Comparison of ENCODE assay signal across 38 mouse cellular contexts in the genomic region with DNA sequence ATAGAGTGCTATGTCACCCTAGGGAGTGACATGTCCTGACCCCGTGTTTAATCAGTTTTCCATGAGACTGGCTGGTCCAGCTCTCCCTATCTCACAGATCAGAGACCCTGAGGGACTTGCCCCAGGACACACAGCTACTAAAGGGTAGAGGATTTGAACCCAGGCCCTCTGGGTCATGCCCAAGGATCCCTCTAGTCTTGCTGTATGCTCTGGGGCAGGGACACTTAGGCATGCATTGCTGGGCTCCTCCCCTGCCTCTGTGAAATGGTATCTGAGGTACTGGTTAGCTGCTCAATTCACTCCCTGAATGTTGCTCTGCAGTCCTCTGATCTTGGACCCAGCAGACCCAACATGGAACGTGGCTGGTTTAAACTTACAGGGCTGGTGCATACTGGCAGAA. TPM values are rescaled to one million over a fixed set of nuclear protein-coding genes. Genes with fewer than 3 reads are reported as not detected.
"Had no signal": no experiment of that assay in that cellular context is flagged by ENCODE, and none has a peak within 500 bp of the region (broad histone marks: within the 10 kb centered on the region; RNA-seq: fewer than 3 reads in every experiment).

No protein-coding gene starts in this region.

- H3K4me2 ChIP-seq: embryonic facial prominence, embryonic 12.5 days; embryonic facial prominence, embryonic 13.5 days; embryonic facial prominence, embryonic 15.5 days; forebrain, embryonic 12.5 days; forebrain, embryonic 13.5 days; forebrain, embryonic 15.5 days had no signal

- H3K9me3 ChIP-seq: embryonic facial prominence, embryonic 10.5 days; embryonic facial prominence, embryonic 12.5 days; embryonic facial prominence, embryonic 13.5 days; embryonic facial prominence, embryonic 15.5 days; forebrain, embryonic 10.5 days; forebrain, embryonic 12.5 days; forebrain, embryonic 15.5 days had no signal

- ATAC-seq: forebrain, embryonic 13.5 days; forebrain, embryonic 14.5 days; forebrain, embryonic 15.5 days; forebrain, embryonic 16.5 days had no signal

- H3K27ac ChIP-seq: embryonic facial prominence, embryonic 10.5 days; embryonic facial prominence, embryonic 12.5 days; embryonic facial prominence, embryonic 13.5 days; embryonic facial prominence, embryonic 15.5 days; forebrain, embryonic 10.5 days; forebrain, embryonic 12.5 days; forebrain, embryonic 13.5 days; forebrain, embryonic 15.5 days; gastrocnemius, adult 2 months; heart, adult 2 months had no signal

- H3K27me3 ChIP-seq: embryonic facial prominence, embryonic 12.5 days; embryonic facial prominence, embryonic 13.5 days; embryonic facial prominence, embryonic 15.5 days; forebrain, embryonic 12.5 days; forebrain, embryonic 13.5 days; forebrain, embryonic 15.5 days had no signal

- H3K9ac ChIP-seq: embryonic facial prominence, embryonic 12.5 days; embryonic facial prominence, embryonic 13.5 days; embryonic facial prominence, embryonic 15.5 days; forebrain, embryonic 12.5 days; forebrain, embryonic 13.5 days; forebrain, embryonic 15.5 days; forebrain, postnatal 0 days had no signal

- DNase-seq: cerebellum, adult 2 months; cerebellum, adult 8-10 months; cerebellum, adult 9-10 months; cerebellum, adult 9-11 months; cerebellum, postnatal 10 days; cerebellum, postnatal 25 days; cerebellum, postnatal 36 days; embryo, embryonic 11 days; forebrain, postnatal 0 days; gastrocnemius, adult 2 months; gastrocnemius, postnatal 10 days; gastrocnemius, postnatal 14 days; gastrocnemius, postnatal 25 days; gastrocnemius, postnatal 36 days; heart, adult 18-20 months; heart, adult 2 months had no signal

- H3K4me3 ChIP-seq: embryonic facial prominence, embryonic 10.5 days; embryonic facial prominence, embryonic 12.5 days; embryonic facial prominence, embryonic 13.5 days; embryonic facial prominence, embryonic 15.5 days; erythroblast, embryonic 14.5 days; forebrain, embryonic 10.5 days; forebrain, embryonic 12.5 days; forebrain, embryonic 13.5 days; forebrain, embryonic 15.5 days; gastrocnemius, adult 2 months; heart, adult 2 months had no signal

- H3K4me1 ChIP-seq: embryonic facial prominence, embryonic 10.5 days; embryonic facial prominence, embryonic 12.5 days; embryonic facial prominence, embryonic 13.5 days; embryonic facial prominence, embryonic 15.5 days; forebrain, embryonic 10.5 days; forebrain, embryonic 12.5 days; forebrain, embryonic 13.5 days; forebrain, embryonic 15.5 days had no signal

- H3K36me3 ChIP-seq: embryonic facial prominence, embryonic 10.5 days; embryonic facial prominence, embryonic 12.5 days; embryonic facial prominence, embryonic 13.5 days; embryonic facial prominence, embryonic 15.5 days; forebrain, embryonic 10.5 days; forebrain, embryonic 12.5 days; forebrain, embryonic 15.5 days had no signal

RNA-seq across cellular contexts. Expression of gene Oas1h, which starts 10.2 kb away (rescaled TPM):
- total RNA-seq: common myeloid progenitor, adult 5-6 weeks; forebrain, postnatal 0 days; gastrocnemius, adult 18-20 months; gastrocnemius, adult 2 months; gastrocnemius, adult 8-10 months; gastrocnemius, postnatal 10 days; gastrocnemius, postnatal 14 days; gastrocnemius, postnatal 25 days; gastrocnemius, postnatal 36 days; gastrocnemius, postnatal 4 days; granulocyte monocyte progenitor cell, adult 5-6 weeks; heart, adult 18-20 months; heart, adult 2 months had no signal
- polyA plus RNA-seq: cerebellum, adult 2 months; cortical plate, adult 2 months; embryonic facial prominence, embryonic 10.5 days; embryonic facial prominence, embryonic 11.5 days; embryonic facial prominence, embryonic 12.5 days; embryonic facial prominence, embryonic 13.5 days; embryonic facial prominence, embryonic 14.5 days; embryonic facial prominence, embryonic 15.5 days; erythroblast, embryonic 14.5 days; forebrain, embryonic 10.5 days; forebrain, embryonic 11.5 days; forebrain, embryonic 12.5 days; forebrain, embryonic 13.5 days; forebrain, embryonic 14.5 days; forebrain, embryonic 15.5 days; forebrain, embryonic 16.5 days; forebrain, postnatal 0 days; frontal cortex, adult 2 months; gonadal fat pad, adult 2 months; heart, adult 2 months had no signal

RNA-seq across cellular contexts. Expression of gene Oas1g, which starts 15.9 kb away (rescaled TPM):
- total RNA-seq: gastrocnemius, adult 18-20 months; gastrocnemius, adult 8-10 months; gastrocnemius, postnatal 10 days; gastrocnemius, postnatal 25 days; gastrocnemius, postnatal 4 days; heart, adult 18-20 months had no signal
- polyA plus RNA-seq: embryonic facial prominence, embryonic 10.5 days; embryonic facial prominence, embryonic 11.5 days; erythroblast, embryonic 14.5 days; forebrain, embryonic 10.5 days; forebrain, embryonic 11.5 days; forebrain, embryonic 12.5 days; forebrain, embryonic 14.5 days; forebrain, embryonic 16.5 days had no signal

RNA-seq across cellular contexts. Expression of gene Oas1f, which starts 24.3 kb away (rescaled TPM):
- total RNA-seq: common myeloid progenitor, adult 5-6 weeks; forebrain, postnatal 0 days; gastrocnemius, adult 18-20 months; gastrocnemius, adult 2 months; gastrocnemius, adult 8-10 months; gastrocnemius, postnatal 10 days; gastrocnemius, postnatal 14 days; gastrocnemius, postnatal 25 days; gastrocnemius, postnatal 36 days; gastrocnemius, postnatal 4 days; granulocyte monocyte progenitor cell, adult 5-6 weeks; heart, adult 18-20 months; heart, adult 2 months had no signal
- polyA plus RNA-seq: cerebellum, adult 2 months; cortical plate, adult 2 months; embryonic facial prominence, embryonic 10.5 days; embryonic facial prominence, embryonic 11.5 days; embryonic facial prominence, embryonic 12.5 days; embryonic facial prominence, embryonic 13.5 days; erythroblast, embryonic 14.5 days; forebrain, embryonic 10.5 days; forebrain, embryonic 11.5 days; forebrain, embryonic 12.5 days; forebrain, embryonic 13.5 days; forebrain, embryonic 14.5 days; forebrain, embryonic 15.5 days; forebrain, embryonic 16.5 days; forebrain, postnatal 0 days; frontal cortex, adult 2 months; gonadal fat pad, adult 2 months; heart, adult 2 months had no signal

RNA-seq across cellular contexts. Expression of gene Oas1a, which starts 35.9 kb away (rescaled TPM):
- total RNA-seq: gastrocnemius, adult 8-10 months; gastrocnemius, postnatal 10 days; gastrocnemius, postnatal 14 days had no signal
- polyA plus RNA-seq: erythroblast, embryonic 14.5 days had no signal

RNA-seq across cellular contexts. Expression of gene Oas1d, which starts 42.9 kb away (rescaled TPM):
- total RNA-seq: common myeloid progenitor, adult 5-6 weeks; gastrocnemius, adult 18-20 months; gastrocnemius, adult 2 months; gastrocnemius, adult 8-10 months; gastrocnemius, postnatal 10 days; gastrocnemius, postnatal 14 days; gastrocnemius, postnatal 25 days; gastrocnemius, postnatal 36 days; gastrocnemius, postnatal 4 days; granulocyte monocyte progenitor cell, adult 5-6 weeks; heart, adult 18-20 months; heart, adult 2 months had no signal
- polyA plus RNA-seq: cerebellum, adult 2 months; cortical plate, adult 2 months; embryonic facial prominence, embryonic 10.5 days; embryonic facial prominence, embryonic 11.5 days; embryonic facial prominence, embryonic 12.5 days; embryonic facial prominence, embryonic 13.5 days; embryonic facial prominence, embryonic 14.5 days; embryonic facial prominence, embryonic 15.5 days; erythroblast, embryonic 14.5 days; forebrain, embryonic 10.5 days; forebrain, embryonic 11.5 days; forebrain, embryonic 12.5 days; forebrain, embryonic 13.5 days; forebrain, embryonic 15.5 days; forebrain, embryonic 16.5 days; gonadal fat pad, adult 2 months; heart, adult 2 months had no signal
